Mouse (Mus musculus) layer of hippocampus, adult 9-10 months (tissue): ENCODE measurements around the gene Vmn2r77.
"Not testable (repeated sequence)": the region's sequence is repeated elsewhere in the genome, so short reads cannot be mapped to it uniquely, and the experiment has no call there.

Source experiments
- DNase-seq: peaks from one replicate; pipeline ENCODE4 v3.0.0; 2022; ENCODE audit warnings: low spot score

Gene Vmn2r77

GRCm38 (mm10) chr7:86794727-86795126 is at the start of gene Vmn2r77:
TSS of gene Vmn2r77 (plus strand) at chr7:86795027.
- DNase-seq: no peak

DNA sequence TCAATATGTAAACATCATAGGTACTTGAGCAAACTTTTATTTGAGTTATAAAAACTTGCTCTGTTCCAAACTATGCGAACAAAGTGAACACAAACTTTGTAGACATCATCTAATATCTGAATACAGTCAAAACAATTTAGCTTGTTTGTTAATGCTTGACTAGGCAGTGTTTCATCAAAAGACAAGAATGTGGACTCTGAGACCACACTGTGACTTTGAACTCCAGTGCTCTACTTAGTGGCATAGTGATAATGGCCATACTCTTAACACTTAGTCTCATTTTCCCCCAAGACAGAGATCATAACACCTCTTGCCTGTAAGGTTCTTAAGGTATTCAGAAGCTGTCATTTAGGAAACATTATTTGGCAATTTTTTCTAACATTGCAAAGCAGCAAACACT is 34.1 kb upstream of the Vmn2r77 start:
- no peak for DNase-seq

DNA sequence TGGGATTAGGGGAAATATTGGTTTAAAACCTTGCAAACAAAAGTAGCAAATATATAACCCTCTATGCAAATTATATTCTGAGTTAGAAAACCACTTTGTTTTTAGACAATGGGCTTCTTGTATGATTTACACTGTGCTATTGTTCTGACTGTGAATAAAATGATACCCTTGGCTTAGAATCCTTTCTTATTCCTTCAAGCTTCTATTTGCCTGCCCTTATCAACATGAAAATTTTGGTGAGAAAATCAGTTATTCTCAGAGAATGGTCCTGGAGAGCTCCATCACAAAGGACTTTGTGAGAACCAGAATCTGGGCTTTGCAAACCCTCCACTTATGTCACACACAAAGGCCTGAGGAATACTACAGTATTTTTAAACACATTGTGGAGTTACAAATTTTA is 30.2 kb upstream of the Vmn2r77 start:
- no peak for DNase-seq

GRCm38 (mm10) chr7:86771621-86772020 is 23.2 kb upstream of the Vmn2r77 start:
- DNase-seq: no peak

DNA sequence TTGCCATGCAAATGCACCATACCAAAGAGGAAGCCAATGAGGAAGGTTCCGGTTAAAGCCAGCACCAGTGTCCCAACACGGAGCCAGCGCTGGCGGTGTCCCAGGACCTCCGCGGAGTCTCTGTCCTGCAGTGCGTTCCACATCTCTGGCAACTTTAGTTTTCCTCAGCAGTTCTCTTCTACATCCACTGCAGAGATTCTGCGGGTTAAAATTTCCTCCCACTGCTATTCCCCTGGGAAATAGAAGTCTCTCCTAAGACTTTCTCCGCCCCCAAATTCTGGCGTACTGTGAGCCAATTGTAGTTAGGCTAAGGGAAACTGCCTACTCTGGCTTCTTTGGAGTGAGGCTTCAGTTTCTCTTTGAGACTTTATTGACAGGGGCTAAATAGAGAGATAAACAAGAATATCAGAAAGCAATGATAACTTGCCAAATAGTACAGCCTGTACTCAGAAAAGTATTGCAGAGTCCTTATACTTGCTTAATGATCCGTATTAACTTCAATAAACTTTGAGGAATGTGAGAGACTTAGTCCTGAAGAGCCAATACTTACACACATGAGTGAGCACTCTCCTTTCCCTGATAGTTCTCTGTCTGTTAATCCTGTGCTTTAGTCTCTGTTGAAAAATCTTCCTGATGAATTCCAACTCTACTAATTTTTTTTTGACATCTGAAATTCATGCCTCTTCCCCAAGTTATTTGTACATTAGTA is 19.1 kb upstream of the Vmn2r77 start, which contains the start of gene Folh1:
Gene Folh1, minus strand, starts transcription at position 327 of the 709 bp plus-strand sequence.
- no peak for DNase-seq

DNA sequence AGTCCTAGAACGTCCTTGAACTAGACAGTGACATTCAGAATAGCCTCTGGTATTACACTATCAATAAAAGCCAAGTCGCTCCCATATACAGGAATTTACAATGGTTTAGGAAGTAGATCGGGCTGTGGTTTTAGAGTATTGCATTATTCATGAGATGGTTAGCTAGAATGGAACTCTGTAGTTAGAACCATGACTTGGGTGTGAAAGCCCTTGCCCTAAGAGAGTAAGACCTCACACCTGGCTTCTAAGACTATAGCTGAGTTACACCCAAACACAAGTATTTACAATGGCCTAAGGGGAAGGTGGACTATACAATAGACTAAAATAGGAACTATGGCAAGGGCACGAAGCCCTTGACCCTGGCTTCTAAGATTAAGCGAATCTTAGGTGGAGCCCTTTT is 20.4 kb downstream of the Vmn2r77 start:
- DNase-seq: not testable (repeated sequence)

GRCm38 (mm10) chr7:86815716-86816115 is 20.9 kb downstream of the Vmn2r77 start:
- DNase-seq: not testable (repeated sequence)

DNA sequence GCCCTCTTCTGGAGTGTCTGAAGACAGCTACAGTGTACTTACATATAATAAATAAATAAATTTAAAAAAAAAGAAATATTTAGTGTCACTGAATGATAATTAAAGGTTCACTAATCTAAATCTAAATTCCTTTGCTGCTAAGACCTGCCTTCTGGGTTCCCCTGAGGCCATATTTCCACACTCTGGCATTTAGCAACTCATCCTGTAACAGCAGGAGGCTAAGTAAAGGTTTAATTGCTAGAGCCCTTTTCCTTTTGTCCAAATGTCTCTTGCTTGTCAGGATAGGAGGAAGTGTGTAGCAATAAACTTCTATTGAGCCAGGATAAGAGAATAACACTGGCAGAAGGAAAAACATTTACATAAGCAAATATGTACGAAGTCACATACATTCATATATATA is 21.6 kb downstream of the Vmn2r77 start:
- no peak for DNase-seq
